Mouse (Mus musculus) duodenum, adult 2 months (tissue): Measurements from ENCODE around the gene Ctnnal1. TPM values are rescaled to one million over a fixed set of nuclear protein-coding genes. Genes with fewer than 3 reads are reported as not detected.

Experiments
- polyA plus RNA-seq: library from polyadenylated mRNA; depleted of rRNA; stranded (reverse); fragments of >200 nt; gene quantifications from 2 replicates; pipeline ENCODE4 v1.2.3, GENCODE M21; 2012; ENCODE audit warnings: low replicate concordance; rRNA removed

The Ctnnal1 gene
- 1.1 and 1.8 TPM in 2 replicates for polyA plus RNA-seq

GRCm38 (mm10) chr4:56865003-56865511 is at the start of gene Ctnnal1:
Gene Ctnnal1, minus strand, starts transcription at chr4:56865188.

GRCm38 (mm10) chr4:56801907-56802668 is 62.9 kb downstream of the Ctnnal1 start, which contains the start of the genes Elp1 and Fam206a:
Gene Elp1, minus strand, starts transcription at chr4:56802331.
Gene Fam206a, plus strand, starts transcription at chr4:56802345.

Other genes with a start within 250 kb of the Ctnnal1 start
- gene Gm26657, start 125.1 kb downstream of the Ctnnal1 start, polyA plus RNA-seq = not detected in 2 replicates
- gene Actl7b, start 123.7 kb downstream of the Ctnnal1 start, polyA plus RNA-seq = 0.27 TPM in 1 of 2 replicates, not detected in the other
- not detected in 2 replicates for gene Actl7a, start 121.8 kb downstream of the Ctnnal1 start, polyA plus RNA-seq
- 3.7 and 4.6 TPM in 2 replicates for gene Elp1, start 62.9 kb downstream of the Ctnnal1 start, polyA plus RNA-seq
- 0.87 and 1.4 TPM in 2 replicates for gene Fam206a, start 62.8 kb downstream of the Ctnnal1 start, polyA plus RNA-seq
- gene Tmem245, start 82.2 kb upstream of the Ctnnal1 start, polyA plus RNA-seq = 3.3 and 3.5 TPM in 2 replicates
- 0.04 TPM in 1 of 2 replicates, not detected in the other for gene Frrs1l, start 125.2 kb upstream of the Ctnnal1 start, polyA plus RNA-seq